Mouse (Mus musculus): ENCODE results near the gene Natd1. TPM values are rescaled to one million over a fixed set of nuclear protein-coding genes. Genes with fewer than 3 reads are reported as not detected.
"Not testable (repeated sequence)": the region's sequence is repeated elsewhere in the genome, so short reads cannot be mapped to it uniquely, and the experiment has no call there.

Natd1 gene
- total RNA-seq, 1 experiment = 14.6 TPM

- TF ChIP-seq MAFK (IDR thresholded peaks at IDR 0.05; ENCODE audit: insufficient read depth, low read depth, low read length) (no peak), CHD2 (IDR thresholded peaks at IDR 0.05; ENCODE audit: low read depth, low read length) (no peak), HCFC1 (IDR thresholded peaks at IDR 0.05; ENCODE audit: borderline replicate concordance, insufficient read depth, low read length) (no peak), ZNF384 (IDR thresholded peaks at IDR 0.05; ENCODE audit: low read depth, low read length) (no peak), ZC3H11A (IDR thresholded peaks at IDR 0.05; ENCODE audit: borderline replicate concordance, low read depth, low read length) (no peak)
- H3K27ac ChIP-seq (ENCODE audit: insufficient read depth, low read depth, low read length, poor library complexity, severe bottlenecking) = no peak overlapping the region
- no peaks in the 10 kb centered on the region for H3K9me3 ChIP-seq (ENCODE audit: control insufficient read depth, insufficient read depth, low read depth, low read length)
- in situ Hi-C loops (cut with MboI; ENCODE audit: low sequenced_read_pairs in 2 of 2, unreplicated experiment in 2 of 2) = no loop called here
- H3K4me3 ChIP-seq (ENCODE audit: insufficient read depth in 1 of 2, low read depth in 1 of 2, low read length in 2 of 2, poor library complexity in 1 of 2, severe bottlenecking in 1 of 2) = no peak overlapping the region
- H3K4me1 ChIP-seq (ENCODE audit: control insufficient read depth in 2 of 2, insufficient read depth in 2 of 2, low read length in 2 of 2, poor library complexity in 1 of 2) = peaks cover 3 to 12% of the 10 kb centered on the region in 2 experiments; a peak in 3 of 4 replicates
- no peak overlapping the region for H3K9ac ChIP-seq (ENCODE audit: insufficient read depth, low read depth, low read length, poor library complexity, severe bottlenecking)
- DNase-seq (ENCODE audit: low read depth, low spot score) = no peak
- peaks cover 20% of the 10 kb centered on the region for H3K36me3 ChIP-seq (ENCODE audit: control insufficient read depth, insufficient read depth, low read length, poor library complexity, severe bottlenecking)
Observed at GRCm38 (mm10) chr11:60871409-60871808, 43.1 kb downstream of the Natd1 start.

GRCm38 (mm10) chr11:60869471-60869870 lies 45.1 kb downstream of the Natd1 start:
- H3K9me3 ChIP-seq (ENCODE audit: control insufficient read depth, insufficient read depth, low read depth, low read length); H3K9ac ChIP-seq (ENCODE audit: insufficient read depth, low read depth, low read length, poor library complexity, severe bottlenecking); in situ Hi-C loops (cut with MboI; ENCODE audit: low sequenced_read_pairs in 2 of 2, unreplicated experiment in 2 of 2); H3K4me3 ChIP-seq (ENCODE audit: insufficient read depth in 1 of 2, low read depth in 1 of 2, low read length in 2 of 2, poor library complexity in 1 of 2, severe bottlenecking in 1 of 2); H3K27ac ChIP-seq (ENCODE audit: insufficient read depth, low read depth, low read length, poor library complexity, severe bottlenecking); DNase-seq (ENCODE audit: low read depth, low spot score): not testable (repeated sequence)
- H3K36me3 ChIP-seq (ENCODE audit: control insufficient read depth, insufficient read depth, low read length, poor library complexity, severe bottlenecking) = peaks cover 19% of the 10 kb centered on the region
- H3K4me1 ChIP-seq (ENCODE audit: control insufficient read depth in 2 of 2, insufficient read depth in 2 of 2, low read length in 2 of 2, poor library complexity in 1 of 2) = peaks cover 0 to 13% of the 10 kb centered on the region in 2 experiments; a peak in 2 of 4 replicates

GRCm38 (mm10) chr11:60867904-60868303 lies 46.6 kb downstream of the Natd1 start:
- Histone ChIP-seq H3K36me3 (ENCODE audit: control insufficient read depth, insufficient read depth, low read length, poor library complexity, severe bottlenecking) (peaks cover 27% of the 10 kb centered on the region), H3K9ac (ENCODE audit: insufficient read depth, low read depth, low read length, poor library complexity, severe bottlenecking) (no peak overlapping the region), H3K4me3 (ENCODE audit: insufficient read depth in 1 of 2, low read depth in 1 of 2, low read length in 2 of 2, poor library complexity in 1 of 2, severe bottlenecking in 1 of 2) (no peak overlapping the region), H3K9me3 (ENCODE audit: control insufficient read depth, insufficient read depth, low read depth, low read length) (no peaks in the 10 kb centered on the region), H3K4me1 (ENCODE audit: control insufficient read depth in 2 of 2, insufficient read depth in 2 of 2, low read length in 2 of 2, poor library complexity in 1 of 2) (peaks cover 0 to 13% of the 10 kb centered on the region in 2 experiments; a peak in 2 of 4 replicates), H3K27ac (ENCODE audit: insufficient read depth, low read depth, low read length, poor library complexity, severe bottlenecking) (no peak overlapping the region)
- DNase-seq (ENCODE audit: low read depth, low spot score) = no peak
- in situ Hi-C loops (cut with MboI; ENCODE audit: low sequenced_read_pairs in 2 of 2, unreplicated experiment in 2 of 2) = no loop called here
- TF ChIP-seq ZNF384 (IDR thresholded peaks at IDR 0.05; ENCODE audit: low read depth, low read length) = no peak
- TF ChIP-seq HCFC1 (IDR thresholded peaks at IDR 0.05; ENCODE audit: borderline replicate concordance, insufficient read depth, low read length) = no peak
- no peak for TF ChIP-seq CHD2 (IDR thresholded peaks at IDR 0.05; ENCODE audit: low read depth, low read length)
- no peak for TF ChIP-seq MAFK (IDR thresholded peaks at IDR 0.05; ENCODE audit: insufficient read depth, low read depth, low read length)

- H3K27ac ChIP-seq (ENCODE audit: insufficient read depth, low read depth, low read length, poor library complexity, severe bottlenecking) = no peak overlapping the region
- peaks cover 29% of the 10 kb centered on the region for H3K36me3 ChIP-seq (ENCODE audit: control insufficient read depth, insufficient read depth, low read length, poor library complexity, severe bottlenecking)
- in situ Hi-C loops (cut with MboI; ENCODE audit: low sequenced_read_pairs in 2 of 2, unreplicated experiment in 2 of 2) = no loop called here
- no peaks in the 10 kb centered on the region for H3K9me3 ChIP-seq (ENCODE audit: control insufficient read depth, insufficient read depth, low read depth, low read length)
- H3K9ac ChIP-seq (ENCODE audit: insufficient read depth, low read depth, low read length, poor library complexity, severe bottlenecking) = no peak overlapping the region
- H3K4me3 ChIP-seq (ENCODE audit: insufficient read depth in 1 of 2, low read depth in 1 of 2, low read length in 2 of 2, poor library complexity in 1 of 2, severe bottlenecking in 1 of 2) = no peak overlapping the region
- peaks cover 0 to 13% of the 10 kb centered on the region in 2 experiments; a peak in 2 of 4 replicates for H3K4me1 ChIP-seq (ENCODE audit: control insufficient read depth in 2 of 2, insufficient read depth in 2 of 2, low read length in 2 of 2, poor library complexity in 1 of 2)
- TF ChIP-seq ZNF384 (IDR thresholded peaks at IDR 0.05; ENCODE audit: low read depth, low read length) (no peak), HCFC1 (IDR thresholded peaks at IDR 0.05; ENCODE audit: borderline replicate concordance, insufficient read depth, low read length) (no peak), MAFK (IDR thresholded peaks at IDR 0.05; ENCODE audit: insufficient read depth, low read depth, low read length) (no peak), CHD2 (IDR thresholded peaks at IDR 0.05; ENCODE audit: low read depth, low read length) (no peak), ZC3H11A (IDR thresholded peaks at IDR 0.05; ENCODE audit: borderline replicate concordance, low read depth, low read length) (no peak)
- DNase-seq (ENCODE audit: low read depth, low spot score) = no peak
Observed at GRCm38 (mm10) chr11:60867456-60867855, 47.1 kb downstream of the Natd1 start.

GRCm38 (mm10) chr11:60866021-60866420 lies 48.5 kb downstream of the Natd1 start:
- DNase-seq (ENCODE audit: low read depth, low spot score) = no peak
- TF ChIP-seq ZNF384 (IDR thresholded peaks at IDR 0.05; ENCODE audit: low read depth, low read length) = no peak
- TF ChIP-seq CHD2 (IDR thresholded peaks at IDR 0.05; ENCODE audit: low read depth, low read length) = no peak
- TF ChIP-seq MAFK (IDR thresholded peaks at IDR 0.05; ENCODE audit: insufficient read depth, low read depth, low read length) = no peak
- TF ChIP-seq ZC3H11A (IDR thresholded peaks at IDR 0.05; ENCODE audit: borderline replicate concordance, low read depth, low read length) = no peak
- TF ChIP-seq HCFC1 (IDR thresholded peaks at IDR 0.05; ENCODE audit: borderline replicate concordance, insufficient read depth, low read length) = no peak
- in situ Hi-C loops (cut with MboI; ENCODE audit: low sequenced_read_pairs in 2 of 2, unreplicated experiment in 2 of 2) = no loop called here
- no peak overlapping the region for H3K9ac ChIP-seq (ENCODE audit: insufficient read depth, low read depth, low read length, poor library complexity, severe bottlenecking)
- H3K4me3 ChIP-seq (ENCODE audit: insufficient read depth in 1 of 2, low read depth in 1 of 2, low read length in 2 of 2, poor library complexity in 1 of 2, severe bottlenecking in 1 of 2) = no peak overlapping the region
- H3K36me3 ChIP-seq (ENCODE audit: control insufficient read depth, insufficient read depth, low read length, poor library complexity, severe bottlenecking) = peaks cover 34% of the 10 kb centered on the region
- no peak overlapping the region for H3K27ac ChIP-seq (ENCODE audit: insufficient read depth, low read depth, low read length, poor library complexity, severe bottlenecking)
- H3K9me3 ChIP-seq (ENCODE audit: control insufficient read depth, insufficient read depth, low read depth, low read length) = no peaks in the 10 kb centered on the region
- H3K4me1 ChIP-seq (ENCODE audit: control insufficient read depth in 2 of 2, insufficient read depth in 2 of 2, low read length in 2 of 2, poor library complexity in 1 of 2) = peaks cover 0 to 13% of the 10 kb centered on the region in 2 experiments; a peak in 2 of 4 replicates
